8 mouse cellular contexts compared by ENCODE assay signal in genomic region chr17:36315041-36315688, GRCm38 (mm10). TPM values are rescaled to one million over a fixed set of nuclear protein-coding genes. Genes with fewer than 3 reads are reported as not detected.
A peak's percentile ranks its signal among the peaks of the same experiment; 100 is the strongest.
DNase-seq lines count a peak whose midpoint lies in the region; ATAC-seq and TF ChIP-seq lines count a peak whose summit lies in the region.

No protein-coding gene starts in this region.

- H3K9me3 ChIP-seq in forebrain, embryonic 15.5 days, result no peaks in the 10 kb centered on the region
- no peaks in the 10 kb centered on the region for H3K9me3 ChIP-seq in hindbrain, embryonic 13.5 days
- H3K9me3 ChIP-seq in lung, embryonic 14.5 days (ENCODE audit: low read depth, low read length), result no peaks in the 10 kb centered on the region
- H3K9me3 ChIP-seq in neural tube, embryonic 15.5 days (replicated peaks), result no peaks in the 10 kb centered on the region

- peak overlapping the region; percentile 58 for H3K4me3 ChIP-seq in forebrain, embryonic 15.5 days
- H3K4me3 ChIP-seq in hindbrain, embryonic 13.5 days, result peak overlapping the region; percentile 49
- H3K4me3 ChIP-seq in lung, embryonic 14.5 days (ENCODE audit: low read depth, low read length), result peak overlapping the region; percentile 50
- H3K4me3 ChIP-seq in neural tube, embryonic 15.5 days (replicated peaks), result peak overlapping the region; percentile 52
- H3K4me3 ChIP-seq in thymus, adult 2 months (ENCODE audit: control insufficient read depth, insufficient read depth, low read length), result peak overlapping the region; percentile 64

- peaks cover 6% of the 10 kb centered on the region for H3K4me1 ChIP-seq in forebrain, embryonic 15.5 days
- peaks cover 8% of the 10 kb centered on the region; the same call in 1 of the 2 replicates for H3K4me1 ChIP-seq in hindbrain, embryonic 13.5 days (replicated peaks)
- H3K4me1 ChIP-seq in lung, embryonic 14.5 days (ENCODE audit: insufficient read depth), result no peaks in the 10 kb centered on the region
- peaks cover 12% of the 10 kb centered on the region for H3K4me1 ChIP-seq in neural tube, embryonic 15.5 days
- H3K4me1 ChIP-seq in thymus, adult 2 months (replicated peaks; ENCODE audit: control insufficient read depth, insufficient read depth, low read length), result peaks cover 4% of the 10 kb centered on the region

- peak; percentile 97 for ATAC-seq in cerebellum, adult (ENCODE audit: insufficient number of reproducible peaks, low FRiP score, low TSS enrichment)
- peak; percentile 93 for ATAC-seq in forebrain, embryonic 15.5 days (replicated peaks)
- ATAC-seq in hindbrain, embryonic 13.5 days (ENCODE audit: low FRiP score), result peak; percentile 91
- peak; percentile 83 for ATAC-seq in lung, embryonic 14.5 days (ENCODE audit: insufficient read depth)
- ATAC-seq in neural tube, embryonic 15.5 days (ENCODE audit: low FRiP score), result peak; percentile 95

- H3K9ac ChIP-seq in forebrain, embryonic 15.5 days (replicated peaks), result peak overlapping the region; percentile 59
- H3K9ac ChIP-seq in hindbrain, embryonic 13.5 days, result peak overlapping the region; percentile 73
- peak overlapping the region; percentile 62 for H3K9ac ChIP-seq in lung, embryonic 14.5 days
- H3K9ac ChIP-seq in neural tube, embryonic 15.5 days (replicated peaks), result peak overlapping the region; percentile 67

- TF ChIP-seq CTCF in lung, embryonic 14.5 days (IDR thresholded peaks at IDR 0.05; ENCODE audit: low read depth), result no peak
- no peak for TF ChIP-seq CTCF in thymus, adult 2 months (IDR thresholded peaks at IDR 0.05; ENCODE audit: borderline replicate concordance, control insufficient read depth, extremely low read depth, insufficient read depth, low read length, poor library complexity)

- peak; percentile 51 for DNase-seq in ES-CJ7 (ENCODE audit: low read depth, low spot score)
- DNase-seq in layer of hippocampus, adult 9-11 months, result peak; percentile 81
- peak; percentile 63 for DNase-seq in lung, embryonic 14.5 days
- peak; percentile 73 for DNase-seq in thymus, adult 2 months

- H3K36me3 ChIP-seq in forebrain, embryonic 15.5 days, result no peaks in the 10 kb centered on the region
- no peaks in the 10 kb centered on the region for H3K36me3 ChIP-seq in hindbrain, embryonic 13.5 days
- no peaks in the 10 kb centered on the region for H3K36me3 ChIP-seq in lung, embryonic 14.5 days (ENCODE audit: insufficient read depth)
- no peaks in the 10 kb centered on the region for H3K36me3 ChIP-seq in neural tube, embryonic 15.5 days
- H3K36me3 ChIP-seq in thymus, adult 2 months (ENCODE audit: control insufficient read depth, insufficient read depth, low read length), result no peaks in the 10 kb centered on the region

- H3K4me2 ChIP-seq in forebrain, embryonic 15.5 days (replicated peaks), result peak overlapping the region; percentile 75
- peak overlapping the region; percentile 62 for H3K4me2 ChIP-seq in hindbrain, embryonic 13.5 days
- H3K4me2 ChIP-seq in lung, embryonic 14.5 days, result peak overlapping the region; percentile 83
- H3K4me2 ChIP-seq in neural tube, embryonic 15.5 days, result peak overlapping the region; percentile 73

- TF ChIP-seq POLR2A in thymus, adult 2 months (IDR thresholded peaks at IDR 0.05; ENCODE audit: control insufficient read depth, extremely low read depth, insufficient read depth, low read length, poor library complexity), result no peak

- WGBS in forebrain, embryonic 15.5 days, result under 1% methylated on average over 19 of the region's 19 CpGs
- WGBS in hindbrain, embryonic 13.5 days, result under 1% methylated on average over 19 of the region's 19 CpGs
- WGBS in lung, embryonic 14.5 days, result under 1% methylated on average over 19 of the region's 19 CpGs
- under 1% methylated on average over 19 of the region's 19 CpGs for WGBS in neural tube, embryonic 15.5 days
- WGBS in thymus, adult 2 months, result 0% methylated on average over 19 of the region's 19 CpGs

- H3K27me3 ChIP-seq in forebrain, embryonic 15.5 days, result no peaks in the 10 kb centered on the region
- H3K27me3 ChIP-seq in hindbrain, embryonic 13.5 days, result no peaks in the 10 kb centered on the region
- H3K27me3 ChIP-seq in lung, embryonic 14.5 days (ENCODE audit: insufficient read depth, low read length), result no peaks in the 10 kb centered on the region
- no peaks in the 10 kb centered on the region for H3K27me3 ChIP-seq in neural tube, embryonic 15.5 days (replicated peaks)
- no peaks in the 10 kb centered on the region for H3K27me3 ChIP-seq in thymus, adult 2 months (ENCODE audit: control insufficient read depth, insufficient read depth, low read length)

- peak overlapping the region; percentile 90 for H3K27ac ChIP-seq in forebrain, embryonic 15.5 days (replicated peaks)
- H3K27ac ChIP-seq in hindbrain, embryonic 13.5 days, result peak overlapping the region; percentile 93
- no peak overlapping the region for H3K27ac ChIP-seq in lung, embryonic 14.5 days (ENCODE audit: low read depth)
- peak overlapping the region; percentile 95 for H3K27ac ChIP-seq in neural tube, embryonic 15.5 days (replicated peaks)
- H3K27ac ChIP-seq in thymus, adult 2 months (ENCODE audit: control insufficient read depth, insufficient read depth, low read length), result no peak overlapping the region

RNA-seq across cellular contexts. Expression of gene H2-M10.1, which starts 10.8 kb away (rescaled TPM):
- not detected in 2 replicates for polyA plus RNA-seq in forebrain, embryonic 15.5 days (2015; fragmentation: Nextera tagmentation; extraction: Ambion mirVana)
- not detected in 2 replicates for polyA plus RNA-seq in hindbrain, embryonic 13.5 days (2015; fragmentation: Nextera tagmentation; extraction: Ambion mirVana)
- polyA plus RNA-seq in lung, embryonic 14.5 days (2014; fragmentation: Nextera tagmentation; extraction: Ambion mirVana), result not detected in 2 replicates
- not detected in 2 replicates for polyA plus RNA-seq in neural tube, embryonic 15.5 days (2015; fragmentation: Nextera tagmentation; extraction: Ambion mirVana)
- 0.10 and 0.13 TPM in 2 replicates for polyA plus RNA-seq in thymus, adult 2 months (2012; rRNA removed)

RNA-seq across cellular contexts. Expression of gene H2-M10.2, which starts 28.9 kb away (rescaled TPM):
- polyA plus RNA-seq in forebrain, embryonic 15.5 days (2015; fragmentation: Nextera tagmentation; extraction: Ambion mirVana), result not detected in 2 replicates
- 0.16 TPM in 1 of 2 replicates, not detected in the other for polyA plus RNA-seq in hindbrain, embryonic 13.5 days (2015; fragmentation: Nextera tagmentation; extraction: Ambion mirVana)
- 0.23 TPM in 1 of 2 replicates, not detected in the other for polyA plus RNA-seq in lung, embryonic 14.5 days (2014; fragmentation: Nextera tagmentation; extraction: Ambion mirVana)
- polyA plus RNA-seq in neural tube, embryonic 15.5 days (2015; fragmentation: Nextera tagmentation; extraction: Ambion mirVana), result 0.18 and 0.27 TPM in 2 replicates
- not detected in 2 replicates for polyA plus RNA-seq in thymus, adult 2 months (2012; rRNA removed)

RNA-seq across cellular contexts. Expression of gene Trim39, which starts 43.1 kb away (rescaled TPM):
- 25.7 and 26.4 TPM in 2 replicates for polyA plus RNA-seq in forebrain, embryonic 15.5 days (2015; fragmentation: Nextera tagmentation; extraction: Ambion mirVana)
- 28.3 and 29.7 TPM in 2 replicates for polyA plus RNA-seq in hindbrain, embryonic 13.5 days (2015; fragmentation: Nextera tagmentation; extraction: Ambion mirVana)
- polyA plus RNA-seq in lung, embryonic 14.5 days (2014; fragmentation: Nextera tagmentation; extraction: Ambion mirVana), result 15.8 and 15.9 TPM in 2 replicates
- polyA plus RNA-seq in neural tube, embryonic 15.5 days (2015; fragmentation: Nextera tagmentation; extraction: Ambion mirVana), result 23.7 and 26.7 TPM in 2 replicates
- 51.1 and 56.1 TPM in 2 replicates for polyA plus RNA-seq in thymus, adult 2 months (2012; rRNA removed)

RNA-seq across cellular contexts. Expression of gene H2-M10.3, which starts 53.1 kb away (rescaled TPM):
- not detected in 2 replicates for polyA plus RNA-seq in forebrain, embryonic 15.5 days (2015; fragmentation: Nextera tagmentation; extraction: Ambion mirVana)
- not detected in 2 replicates for polyA plus RNA-seq in hindbrain, embryonic 13.5 days (2015; fragmentation: Nextera tagmentation; extraction: Ambion mirVana)
- polyA plus RNA-seq in lung, embryonic 14.5 days (2014; fragmentation: Nextera tagmentation; extraction: Ambion mirVana), result not detected in 2 replicates
- polyA plus RNA-seq in neural tube, embryonic 15.5 days (2015; fragmentation: Nextera tagmentation; extraction: Ambion mirVana), result not detected in 2 replicates
- polyA plus RNA-seq in thymus, adult 2 months (2012; rRNA removed), result not detected in 2 replicates

RNA-seq across cellular contexts. Expression of gene Rpp21, which starts 57.3 kb away (rescaled TPM):
- polyA plus RNA-seq in forebrain, embryonic 15.5 days (2015; fragmentation: Nextera tagmentation; extraction: Ambion mirVana), result 101 and 105 TPM in 2 replicates
- 104 and 122 TPM in 2 replicates for polyA plus RNA-seq in hindbrain, embryonic 13.5 days (2015; fragmentation: Nextera tagmentation; extraction: Ambion mirVana)
- polyA plus RNA-seq in lung, embryonic 14.5 days (2014; fragmentation: Nextera tagmentation; extraction: Ambion mirVana), result 188 and 195 TPM in 2 replicates
- 140 and 149 TPM in 2 replicates for polyA plus RNA-seq in neural tube, embryonic 15.5 days (2015; fragmentation: Nextera tagmentation; extraction: Ambion mirVana)
- 124 and 160 TPM in 2 replicates for polyA plus RNA-seq in thymus, adult 2 months (2012; rRNA removed)

Comparison
In these comparisons a context has a peak if more than half of its experiments do, and no peak if none do; other contexts are left out.
1. H3K27ac ChIP-seq: peak in forebrain, embryonic 15.5 days (single experiment), hindbrain, embryonic 13.5 days (single experiment) and neural tube, embryonic 15.5 days (single experiment); none in lung, embryonic 14.5 days (single experiment) and thymus, adult 2 months (single experiment).
2. Peak in every context shown above with its lines, with median percentiles within 50 percentile points of each other: DNase-seq, ATAC-seq, H3K4me2 ChIP-seq, H3K4me3 ChIP-seq and H3K9ac ChIP-seq.